Mouse (Mus musculus) stomach, postnatal 0 days (tissue): Measurements from ENCODE around the gene Pknox2.

Source experiments
- CTCF ChIP-seq: IDR thresholded peaks from 2 replicates; pipeline ENCODE4 v1.5.1; 2016; ENCODE audit warnings: antibody characterized with exemption, low read depth, mild to moderate bottlenecking, moderate library complexity
- EP300 ChIP-seq: optimal IDR thresholded peaks from 2 replicates; pipeline ENCODE3; 2016; ENCODE audit warnings: antibody characterized with exemption

DNA sequence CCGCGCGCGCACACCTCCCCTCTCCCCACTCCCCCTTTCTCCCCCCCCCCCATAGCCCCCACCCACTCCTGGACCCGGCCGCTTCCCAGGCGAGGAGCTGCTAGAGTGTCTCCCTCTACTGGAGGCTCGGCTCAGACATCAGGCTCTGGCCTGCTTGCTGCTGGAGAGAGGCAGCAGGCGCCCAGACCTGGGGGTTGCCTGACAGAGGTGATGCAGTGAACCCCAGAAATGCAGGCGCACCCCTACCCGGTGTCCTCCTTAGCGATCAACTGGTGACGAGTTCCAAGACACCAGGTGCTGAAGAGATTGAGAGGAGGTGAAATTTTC lies at the start of gene Pknox2:
- TF ChIP-seq CTCF, result peak; percentile 79
- no peak for TF ChIP-seq EP300
